Mouse (Mus musculus) cerebellum, adult 2 months (tissue): ENCODE measurements around the gene Tpra1. TPM values are rescaled to one million over a fixed set of nuclear protein-coding genes. Genes with fewer than 3 reads are reported as not detected.
A peak's percentile ranks its signal among the peaks of the same experiment; 100 is the strongest.

Experiments
- DNase-seq, 2 experiments: peaks; one replicate each; pipeline ENCODE4 v3.0.0; 2021
- H3K27ac ChIP-seq: fragments of 200-500 bp; 2 replicates; pipeline ENCODE4 v1.5.1; 2012; ENCODE audit warnings: low read length, control low read depth, inconsistent platforms; ENCODE audit not compliant: insufficient read depth
- H3K27me3 ChIP-seq: fragments of 200-500 bp; 2 replicates; pipeline ENCODE4 v1.6.1; 2012; ENCODE audit warnings: inconsistent platforms, mild to moderate bottlenecking, low read length, moderate library complexity; ENCODE audit not compliant: control insufficient read depth, insufficient read depth
- H3K4me1 ChIP-seq: fragments of 200-500 bp; 2 replicates; pipeline ENCODE4 v1.6.1; 2011; ENCODE audit warnings: low read length; ENCODE audit not compliant: control insufficient read depth, insufficient read depth
- H3K4me3 ChIP-seq: fragments of 200-500 bp; replicated peaks from 2 replicates; pipeline ENCODE3; 2011; ENCODE audit warnings: mild to moderate bottlenecking, low read depth, low read length, control low read depth; ENCODE audit not compliant: insufficient read depth
- CTCF ChIP-seq: fragments of 200-500 bp; IDR thresholded peaks from 2 replicates; pipeline ENCODE4 v1.5.1; 2011; ENCODE audit warnings: low read depth, mild to moderate bottlenecking, control low read depth, low read length, moderate library complexity, borderline replicate concordance; ENCODE audit not compliant: insufficient read depth
- POLR2A ChIP-seq: fragments of 200-500 bp; IDR thresholded peaks from 2 replicates; pipeline ENCODE4 v1.6.1; 2011; ENCODE audit warnings: low read length, control low read depth, borderline replicate concordance; ENCODE audit not compliant: insufficient read depth
- WGBS: fragments of 180-500 bp; shearing (Covaris S2); methylation state at CpG from one replicate; pipeline ENCODE4 v1.1.7; 2018; 5-methylcytosine and 5-hydroxymethylcytosine counted together
- polyA plus RNA-seq: library from polyadenylated mRNA; depleted of rRNA; stranded (reverse); fragments of >200 nt; gene quantifications from 2 replicates; pipeline ENCODE4 v1.2.3, GENCODE M21; 2012

Tpra1 gene
- polyA plus RNA-seq, 1 experiment, result 206 TPM

- DNase-seq, result peak in 1 of 2 experiments; percentile 48
- Histone ChIP-seq H3K27me3 (no peaks in the 10 kb centered on the region), H3K4me1 (peaks cover 33% of the 10 kb centered on the region), H3K4me3 (no peak overlapping the region), H3K27ac (0 out of 2 replicates have a peak overlapping the region, but pooled peaks have one; percentile 36)
- WGBS, result 67% methylated on average over 7 of the region's 7 CpGs
- TF ChIP-seq CTCF, result no peak
- TF ChIP-seq POLR2A, result no peak
These were observed 32.6 kb upstream of the Tpra1 start for GRCm38 (mm10) chr6:88869459-88869858.

- 20% methylated on average over 4 of the region's 4 CpGs for WGBS
- no peak overlapping the region for H3K27ac ChIP-seq
- peak; percentile 47 to 55 for DNase-seq
- H3K4me3 ChIP-seq, result no peak overlapping the region
- H3K4me1 ChIP-seq, result peaks cover 29% of the 10 kb centered on the region
- TF ChIP-seq CTCF, result no peak
- H3K27me3 ChIP-seq, result no peaks in the 10 kb centered on the region
These were observed 31.5 kb upstream of the Tpra1 start for GRCm38 (mm10) chr6:88870594-88870993.

- peak overlapping the region; percentile 48; the same call in 1 of the 2 replicates for H3K27ac ChIP-seq
- no peaks in the 10 kb centered on the region for H3K27me3 ChIP-seq
- 7% methylated on average over 8 of the region's 8 CpGs for WGBS
- no peak for TF ChIP-seq POLR2A
- TF ChIP-seq CTCF, result no peak
- DNase-seq, result peak; percentile 61 to 72
- H3K4me1 ChIP-seq, result peaks cover 27% of the 10 kb centered on the region
- no peak overlapping the region for H3K4me3 ChIP-seq
These were observed 30.5 kb upstream of the Tpra1 start for GRCm38 (mm10) chr6:88871546-88871945.

- no peak overlapping the region for H3K27ac ChIP-seq
- 23% methylated on average over 7 of the region's 7 CpGs for WGBS
- H3K4me1 ChIP-seq, result peaks cover 27% of the 10 kb centered on the region
- peak in 1 of 2 experiments; percentile 36 for DNase-seq
- no peak overlapping the region for H3K4me3 ChIP-seq
- H3K27me3 ChIP-seq, result no peaks in the 10 kb centered on the region
- TF ChIP-seq POLR2A (no peak), CTCF (no peak)
These were observed 29.2 kb upstream of the Tpra1 start for GRCm38 (mm10) chr6:88872811-88873210.

- TF ChIP-seq CTCF, result no peak
- TF ChIP-seq POLR2A, result 0 out of 2 replicates have a peak, but pooled peaks have one; percentile 13
- peaks cover 27% of the 10 kb centered on the region for H3K4me1 ChIP-seq
- H3K27ac ChIP-seq, result peak overlapping the region; percentile 45
- peak; percentile 64 to 69 for DNase-seq
- WGBS, result 6% methylated on average over 73 of the region's 74 CpGs
- H3K4me3 ChIP-seq, result peak overlapping the region; percentile 86
- H3K27me3 ChIP-seq, result no peaks in the 10 kb centered on the region
These were observed 27.8 kb upstream of the Tpra1 start for GRCm38 (mm10) chr6:88873965-88874867.

GRCm38 (mm10) chr6:88874868-88875508 is 27.1 kb upstream of the Tpra1 start, which contains the start of gene Podxl2:
Gene Podxl2 (minus strand): TSS chr6:88875044.
- Histone ChIP-seq H3K4me3 (peak within 1 kb of the TSS; percentile 86), H3K27ac (peak within 1 kb of the TSS; percentile 45), H3K27me3 (no peaks in the 10 kb centered on the region), H3K4me1 (peaks cover 24% of the 10 kb centered on the region)
- 6% methylated on average over 62 of the region's 63 CpGs for WGBS
- peak; percentile 89 to 90 for DNase-seq
- TF ChIP-seq CTCF, result no peak
- TF ChIP-seq POLR2A, result peak; percentile 38; the same call in 1 of the 2 replicates

GRCm38 (mm10) chr6:88879471-88879870 is 22.6 kb upstream of the Tpra1 start:
- 62% methylated on average over 4 of the region's 4 CpGs for WGBS
- Histone ChIP-seq H3K27ac (no peak overlapping the region), H3K4me1 (no peaks in the 10 kb centered on the region), H3K27me3 (no peaks in the 10 kb centered on the region), H3K4me3 (no peak overlapping the region)
- DNase-seq, result no peak
- TF ChIP-seq POLR2A (no peak), CTCF (no peak; the same call in 1 of the 2 replicates)

- H3K27me3 ChIP-seq, result no peaks in the 10 kb centered on the region
- no peak for TF ChIP-seq POLR2A
- no peak for TF ChIP-seq CTCF
- H3K4me3 ChIP-seq, result no peak overlapping the region
- no peak for DNase-seq
- WGBS, result 86% methylated on average over 7 of the region's 7 CpGs
- H3K4me1 ChIP-seq, result no peaks in the 10 kb centered on the region
- no peak overlapping the region for H3K27ac ChIP-seq
These were observed 20.7 kb upstream of the Tpra1 start for GRCm38 (mm10) chr6:88881334-88881733.
